Mouse (Mus musculus) gastrocnemius, adult 18-20 months (tissue): ENCODE results near the gene Tomm5. TPM values are rescaled to one million over a fixed set of nuclear protein-coding genes. Genes with fewer than 3 reads are reported as not detected.

Experiments
- DNase-seq: peaks from one replicate; pipeline ENCODE4 v3.0.0; 2021; ENCODE audit warnings: low spot score
- long read RNA-seq, 2 experiments: library from polyadenylated mRNA; stranded (forward); transcript quantifications; one replicate each; pipeline ENCODE4 v2.0.0; 2021
- total RNA-seq, 2 experiments: library from RNA; stranded (reverse); gene quantifications; 2 replicates each; pipeline ENCODE4 v1.2.3; 2021

Gene Tomm5
- 10 to 100 TPM; 67.4 to 69.0 TPM for total RNA-seq
- long read RNA-seq, experiment 1, transcript Tomm5-204 (2 exons, 639 nt) = major isoform, 42 of 49 reads
- long read RNA-seq, experiment 1, partial matches to known transcripts = 2 of 49 reads
- long read RNA-seq, experiment 1, other reads (novel, unspliced or antisense) = 1 of 49 reads
- long read RNA-seq, experiment 2, transcript Tomm5-204 (2 exons, 639 nt) = major isoform, 32 of 34 reads
- long read RNA-seq, experiment 2, partial matches to known transcripts = 0 of 34 reads
- long read RNA-seq, experiment 2, other reads (novel, unspliced or antisense) = 1 of 34 reads

GRCm38 (mm10) chr4:45107601-45108277, at the start of gene Tomm5:
TSS of gene Tomm5 (minus strand) at chr4:45108114.
- DNase-seq = peak; percentile 92

DNA sequence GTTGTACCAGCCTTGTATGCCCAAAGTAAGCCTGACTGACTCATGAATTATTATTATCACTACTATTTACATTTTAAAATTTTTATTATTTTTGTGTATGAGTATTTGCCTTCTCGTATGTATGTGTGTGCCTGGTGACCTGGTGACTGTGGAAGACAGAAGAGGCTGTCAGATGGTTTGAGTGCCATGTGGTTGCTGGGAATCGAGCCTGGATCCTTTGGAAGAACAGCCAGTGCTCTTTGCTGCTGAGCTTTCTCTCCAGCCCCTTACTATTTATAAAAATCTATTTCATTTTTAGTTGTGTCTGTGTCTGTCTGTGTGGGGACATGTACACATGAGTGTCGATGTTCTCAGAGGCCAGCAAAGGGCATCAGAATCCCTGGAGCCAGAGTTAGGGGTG, 48.5 kb upstream of the Tomm5 start:
- no peak for DNase-seq

DNA sequence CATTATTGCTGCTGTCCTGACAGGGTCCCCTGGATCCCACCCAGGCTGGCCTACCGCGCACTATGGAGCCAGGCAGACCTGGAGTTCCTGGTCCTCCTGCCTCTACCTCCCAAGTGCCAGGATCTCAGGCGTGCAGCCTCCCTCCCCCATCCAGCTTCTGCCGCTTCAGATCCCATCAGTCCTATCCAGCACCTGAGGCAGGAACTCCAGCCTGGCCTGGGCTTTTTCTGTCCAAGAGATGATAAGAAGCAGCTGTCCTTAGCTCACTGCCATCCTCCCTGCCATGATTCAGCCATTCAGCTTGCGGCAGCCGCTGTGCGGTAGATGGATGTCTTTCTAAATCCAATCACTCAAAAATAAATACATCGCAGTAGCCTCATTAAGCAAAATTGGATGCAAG, 35.1 kb upstream of the Tomm5 start:
- no peak for DNase-seq

DNA sequence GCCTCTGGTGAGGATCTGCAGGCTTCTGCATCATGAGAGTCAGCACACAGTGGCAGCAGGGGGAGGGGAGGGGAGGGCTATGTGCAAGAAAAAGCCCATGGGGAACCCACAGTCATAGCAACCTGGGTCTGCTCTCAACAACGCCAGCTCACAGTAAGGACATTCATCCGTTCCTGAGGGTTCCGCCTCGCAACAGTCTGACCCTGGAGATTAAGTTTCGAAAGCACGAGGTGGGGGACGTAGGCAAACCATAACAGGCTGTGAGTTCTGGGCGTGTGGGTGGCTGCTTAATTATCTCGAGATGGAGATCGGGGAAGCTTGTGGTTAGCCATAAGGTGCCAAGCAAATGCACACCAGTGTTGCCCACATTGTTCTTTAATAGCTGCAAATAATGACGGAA, 34.5 kb upstream of the Tomm5 start:
- no peak for DNase-seq

DNA sequence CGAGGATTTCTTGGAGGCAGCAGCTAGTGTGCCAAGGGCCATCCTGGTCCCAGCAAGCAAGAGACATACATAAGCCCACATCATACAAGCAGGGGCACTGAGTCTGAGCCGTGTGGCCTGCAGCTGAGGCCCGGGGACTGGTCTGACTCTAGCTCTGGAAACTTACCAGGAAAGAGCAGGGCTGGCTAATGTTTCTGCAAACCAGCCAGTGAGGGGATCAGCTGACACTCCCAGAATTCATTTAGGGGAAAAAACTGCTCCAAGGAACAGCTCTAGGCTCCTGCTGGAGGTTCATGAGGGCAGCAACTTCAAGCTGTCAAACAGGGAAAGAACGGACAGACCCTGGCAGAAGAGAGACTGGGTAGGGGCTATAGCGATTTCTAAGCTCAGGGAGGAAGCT, 33.9 kb upstream of the Tomm5 start:
- peak; percentile 3 for DNase-seq

DNA sequence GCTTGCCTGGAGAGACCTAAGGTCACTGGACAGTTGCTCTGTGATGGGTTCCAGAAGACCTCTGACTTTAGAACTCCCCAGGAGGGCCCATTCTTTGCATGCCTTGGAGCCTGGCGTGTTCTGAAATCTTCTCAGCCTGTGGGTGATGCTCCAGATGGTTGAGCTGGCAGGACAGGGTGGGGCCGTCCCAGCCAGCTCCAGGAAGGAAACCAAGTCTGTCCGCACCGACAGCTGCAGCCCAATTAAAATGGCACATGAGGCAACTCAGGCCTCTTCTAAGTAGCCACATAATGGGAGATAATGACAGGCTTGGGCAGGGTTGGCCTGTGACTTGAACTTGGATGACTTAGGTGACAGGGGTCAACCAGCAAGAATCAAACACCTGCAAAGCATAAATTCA, 29.7 kb upstream of the Tomm5 start:
- no peak for DNase-seq

GRCm38 (mm10) chr4:45134471-45134870, 26.6 kb upstream of the Tomm5 start:
- DNase-seq = no peak

- DNase-seq = no peak
Measured at GRCm38 (mm10) chr4:45131021-45131420, 23.1 kb upstream of the Tomm5 start.

GRCm38 (mm10) chr4:45121311-45121710, 13.4 kb upstream of the Tomm5 start:
- DNase-seq = no peak

DNA sequence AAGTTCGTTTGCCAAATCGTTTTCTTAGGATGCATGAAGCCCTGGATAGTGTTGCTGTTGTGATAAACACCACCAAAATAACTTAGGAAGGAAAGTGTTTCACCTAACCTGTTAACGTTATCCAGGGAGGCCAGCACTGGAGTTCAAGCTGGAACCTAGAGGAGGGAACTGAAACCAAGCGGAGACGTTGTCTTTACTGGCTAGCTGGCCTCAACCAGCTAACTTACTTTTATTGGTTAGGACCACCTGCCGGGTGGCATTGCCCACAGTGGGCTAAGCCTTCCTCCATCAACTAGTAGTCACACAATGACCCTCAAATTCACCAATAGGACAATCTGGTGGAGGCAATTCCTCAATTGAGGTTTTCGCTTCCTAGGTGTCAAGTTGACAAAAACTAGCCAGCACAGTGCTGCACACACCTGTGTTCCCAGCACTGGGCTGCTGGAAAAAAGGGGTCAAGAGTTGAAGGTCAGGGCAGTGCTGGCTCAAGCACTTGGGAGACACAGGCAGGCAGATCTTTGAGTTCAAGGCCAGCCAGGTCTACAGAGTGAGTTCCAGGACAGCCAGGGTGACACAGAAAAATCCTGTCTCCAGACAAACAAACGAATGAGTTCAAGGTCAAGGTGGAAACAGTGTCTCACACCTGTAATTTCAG, 669 bp upstream of the Tomm5 start:
- no peak for DNase-seq

GRCm38 (mm10) chr4:45107066-45107465, 848 bp downstream of the Tomm5 start:
- no peak for DNase-seq

DNA sequence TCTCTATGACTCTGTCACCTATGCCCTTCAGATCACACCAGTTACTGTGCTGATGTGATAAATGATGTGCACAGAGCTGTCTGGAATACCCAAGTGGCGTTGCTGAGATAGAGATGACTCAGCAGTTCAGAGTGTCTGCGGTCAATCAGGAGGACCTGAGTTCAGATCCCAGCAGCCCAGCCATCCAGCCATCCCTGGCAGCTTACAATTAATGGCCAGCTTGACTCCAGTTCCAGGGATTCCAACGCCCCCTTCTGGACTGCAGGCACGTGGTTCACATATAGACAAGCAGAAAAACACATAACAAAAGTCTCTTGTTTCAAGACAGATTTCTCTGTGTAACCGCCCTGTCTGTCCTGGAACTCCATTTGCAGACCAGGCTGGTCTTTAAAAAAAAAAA, 1.5 kb downstream of the Tomm5 start:
- DNase-seq = no peak

GRCm38 (mm10) chr4:45097198-45097872, 10.6 kb downstream of the Tomm5 start:
- peak; percentile 58 for DNase-seq

GRCm38 (mm10) chr4:45084895-45085290, 23.0 kb downstream of the Tomm5 start:
- no peak for DNase-seq

- DNase-seq = peak; percentile 90
Measured at GRCm38 (mm10) chr4:45084021-45084894, 23.7 kb downstream of the Tomm5 start, which contains the start of gene Fbxo10. TSS of gene Fbxo10 (minus strand) at chr4:45084604.

DNA sequence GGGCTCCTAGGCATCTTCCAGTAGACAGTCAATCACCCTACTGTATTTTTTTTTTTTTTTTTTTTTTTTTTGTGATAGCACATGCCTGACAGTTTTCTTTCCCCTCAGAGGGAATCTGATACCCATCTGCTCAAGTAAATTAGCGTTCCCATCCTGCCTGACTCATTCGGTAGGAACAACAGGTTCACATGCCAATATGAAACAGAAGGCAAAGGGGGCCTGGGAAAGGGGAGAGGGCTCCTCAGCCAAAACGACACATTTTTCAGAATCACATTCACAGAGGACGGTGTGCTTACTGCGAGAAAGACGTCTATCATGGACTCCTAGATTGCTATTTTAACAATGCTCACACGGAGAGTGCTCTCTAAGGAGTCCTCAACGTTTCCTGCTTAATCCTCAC, 24.4 kb downstream of the Tomm5 start:
- DNase-seq = no peak

DNA sequence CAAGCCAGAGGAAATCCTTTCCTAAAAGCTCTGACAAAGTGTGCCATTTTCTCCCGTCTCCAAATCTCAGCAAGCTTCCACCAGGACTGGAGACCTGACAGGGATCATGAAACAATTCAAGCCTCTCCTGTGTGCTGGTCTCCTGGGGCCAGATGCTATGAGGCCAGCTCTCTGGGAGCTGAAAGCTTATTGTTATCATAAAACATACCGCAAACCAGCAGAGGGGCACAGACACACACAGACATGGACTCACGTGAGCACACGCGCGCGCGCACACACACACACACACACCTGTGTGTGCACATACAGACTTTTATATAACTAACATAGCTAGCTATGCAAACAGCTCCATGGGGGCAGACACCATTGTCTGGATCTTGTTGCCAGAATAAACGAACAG, 25.0 kb downstream of the Tomm5 start:
- DNase-seq = no peak

- peak; percentile 38 for DNase-seq
Measured at GRCm38 (mm10) chr4:45081041-45081440, 26.9 kb downstream of the Tomm5 start.

GRCm38 (mm10) chr4:45073544-45073943, 34.4 kb downstream of the Tomm5 start:
- DNase-seq = no peak

- DNase-seq = no peak
Measured at GRCm38 (mm10) chr4:45072261-45072973, 35.5 kb downstream of the Tomm5 start.
